Mouse (Mus musculus) bone marrow macrophage, adult 2 months (primary cell): ENCODE measurements around the gene Aldh6a1.

ENCODE experiments used
- CTCF ChIP-seq: IDR thresholded peaks from 2 replicates; pipeline ENCODE4 v1.5.1; 2012; ENCODE audit warnings: low read depth, mild to moderate bottlenecking, low read length, moderate library complexity
- POLR2A ChIP-seq: IDR thresholded peaks from 2 replicates; pipeline ENCODE4 v1.6.1; 2012; ENCODE audit warnings: mild to moderate bottlenecking, low read depth, low read length, borderline replicate concordance

GRCm38 (mm10) chr12:84462856-84463255, 12.1 kb upstream of the Aldh6a1 start:
- TF ChIP-seq CTCF (no peak), POLR2A (no peak)
